Mouse (Mus musculus) cerebellum, postnatal 14 days (tissue): ENCODE measurements around the gene Ly6g5b.
"Not testable (repeated sequence)": the region's sequence is repeated elsewhere in the genome, so short reads cannot be mapped to it uniquely, and the experiment has no call there.

Experiments used
- DNase-seq, 2 experiments: peaks; one replicate each; pipeline ENCODE4 v3.0.0; 2021; ENCODE audit warnings: mixed read lengths in 2 of 2

The Ly6g5b gene

DNA sequence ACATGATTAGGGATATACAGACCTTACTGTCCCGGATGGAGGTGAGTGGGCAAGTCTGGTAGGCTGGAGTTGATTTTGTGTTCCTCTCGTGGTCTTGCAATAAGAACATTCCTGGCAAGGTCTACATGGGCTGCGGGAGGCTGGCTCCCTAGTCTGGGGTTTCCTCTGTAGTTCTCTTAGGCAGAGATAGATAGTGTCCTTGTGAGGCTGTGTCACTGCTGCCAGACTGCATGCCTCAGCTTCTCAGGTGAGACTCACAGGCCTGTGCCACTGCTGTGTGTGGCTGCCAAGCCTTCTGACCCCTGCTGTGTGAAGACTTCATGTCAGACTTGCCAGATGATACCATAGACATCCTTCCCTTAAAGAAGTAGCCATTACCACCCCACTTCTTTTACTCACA, 24.0 kb upstream of the Ly6g5b start:
- no peak for DNase-seq

DNA sequence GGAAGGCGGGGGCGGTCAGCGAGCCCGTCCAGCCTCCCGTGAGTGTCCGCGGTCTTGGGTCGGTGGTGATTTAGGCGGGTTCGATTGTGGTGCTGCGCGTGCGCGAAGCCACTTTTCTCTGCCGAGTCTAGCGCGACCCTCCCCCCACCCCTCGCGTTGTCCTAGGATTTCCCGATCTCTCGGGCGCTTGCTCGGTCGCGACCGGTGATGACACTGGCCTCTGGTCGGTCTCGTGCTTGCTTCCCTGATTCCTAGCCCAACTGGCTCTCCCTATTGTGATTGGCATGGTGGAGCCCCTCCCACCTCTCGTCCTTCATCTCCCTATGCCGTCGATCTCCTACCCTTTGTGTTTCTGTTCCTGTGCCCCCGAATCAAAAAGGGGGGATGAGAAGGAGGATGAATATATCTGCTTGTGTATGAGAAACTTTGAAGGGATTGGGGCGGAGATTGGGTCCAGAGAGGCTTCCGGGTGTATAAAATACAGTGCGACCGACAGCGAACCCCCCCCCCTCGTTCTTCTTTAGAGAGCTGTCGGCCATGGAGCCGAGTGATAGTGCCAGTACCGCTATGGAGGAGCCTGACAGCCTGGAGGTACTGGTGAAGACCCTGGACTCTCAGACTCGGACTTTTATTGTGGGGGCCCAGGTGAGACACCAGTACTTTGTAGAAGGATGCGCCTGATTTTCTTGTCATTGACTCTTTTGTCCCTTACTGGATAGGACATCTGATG, 20.5 kb upstream of the Ly6g5b start:
- DNase-seq = no peak

DNA sequence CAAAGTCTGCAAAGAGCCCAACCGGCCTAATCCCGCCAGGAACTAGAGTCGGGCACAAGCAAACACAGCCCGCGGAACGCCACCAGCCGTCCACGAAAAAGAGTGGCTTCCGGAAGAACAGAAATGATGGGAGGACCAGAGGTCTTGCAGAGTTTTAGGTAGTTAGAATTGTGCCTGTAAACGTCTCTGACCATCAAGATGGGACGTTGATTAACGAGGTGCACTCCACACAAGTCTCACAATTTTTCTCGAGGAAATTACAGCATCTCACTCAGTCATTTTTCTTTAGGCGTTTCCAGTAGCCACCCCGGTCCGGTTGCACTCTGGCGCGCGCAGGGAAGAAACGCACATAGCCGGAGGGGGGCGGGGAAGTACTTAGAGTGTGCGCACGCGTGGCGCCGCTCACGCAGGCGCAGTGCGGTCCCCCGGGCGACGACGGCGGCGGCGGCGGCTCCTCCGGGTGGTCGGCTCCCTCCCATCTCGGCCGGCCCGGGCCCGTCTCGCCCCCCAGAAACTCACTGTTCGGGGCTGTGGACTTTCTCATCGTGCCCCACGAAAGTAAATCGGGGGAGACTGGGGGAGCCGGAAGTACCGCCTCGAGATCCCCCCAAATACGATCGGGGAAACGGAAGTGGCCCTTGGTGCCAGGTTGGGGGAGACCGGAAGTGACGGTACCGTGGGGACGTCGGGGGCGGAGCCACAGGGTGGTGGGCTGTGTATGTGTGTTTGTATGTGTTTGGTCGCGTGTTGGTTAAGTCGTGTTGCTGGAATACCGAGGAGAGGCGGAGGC, 19.8 kb upstream of the Ly6g5b start, which contains the start of gene Bag6:
Bag6 (plus strand) TSS at position 378 of the 790 bp plus-strand sequence.
- DNase-seq = peak; percentile 97 to 98

DNA sequence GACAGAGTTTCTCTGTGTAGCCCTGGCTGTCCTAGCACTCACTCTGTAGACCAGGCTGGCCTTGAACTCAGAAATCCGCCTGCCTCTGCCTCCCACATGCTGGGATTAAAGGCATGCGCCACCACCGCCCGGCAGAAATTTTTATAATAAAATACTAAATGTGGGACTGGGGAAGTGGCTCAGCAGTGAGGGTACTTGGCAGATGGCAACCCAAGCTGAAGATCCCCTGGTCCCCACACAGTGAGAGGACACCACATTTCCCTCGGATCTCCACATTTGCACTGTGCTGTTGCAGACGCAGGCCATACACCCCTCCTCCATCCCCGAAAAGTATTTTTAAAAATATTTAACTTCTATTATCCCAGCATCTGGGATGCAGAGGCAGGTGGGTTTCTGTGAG, 18.3 kb upstream of the Ly6g5b start:
- no peak for DNase-seq

DNA sequence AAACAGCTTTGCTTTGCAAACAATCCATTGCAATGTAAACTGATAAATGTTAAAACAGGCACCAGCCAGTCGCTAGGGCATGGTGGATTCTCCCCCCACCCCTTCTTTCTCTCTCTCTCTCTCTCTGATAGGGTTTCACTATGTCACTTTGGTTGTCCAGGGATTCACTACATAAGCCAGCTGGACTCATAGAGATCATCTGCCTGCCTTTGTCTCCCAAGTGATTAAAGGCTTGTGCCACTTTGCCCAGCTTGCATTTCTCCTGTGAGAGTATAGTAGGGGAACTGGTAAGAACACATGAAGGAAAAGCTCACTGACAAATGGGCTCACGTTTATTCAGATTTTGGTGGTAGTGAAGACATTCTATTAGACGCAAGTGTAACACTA, 16.9 kb upstream of the Ly6g5b start:
- DNase-seq = no peak

DNA sequence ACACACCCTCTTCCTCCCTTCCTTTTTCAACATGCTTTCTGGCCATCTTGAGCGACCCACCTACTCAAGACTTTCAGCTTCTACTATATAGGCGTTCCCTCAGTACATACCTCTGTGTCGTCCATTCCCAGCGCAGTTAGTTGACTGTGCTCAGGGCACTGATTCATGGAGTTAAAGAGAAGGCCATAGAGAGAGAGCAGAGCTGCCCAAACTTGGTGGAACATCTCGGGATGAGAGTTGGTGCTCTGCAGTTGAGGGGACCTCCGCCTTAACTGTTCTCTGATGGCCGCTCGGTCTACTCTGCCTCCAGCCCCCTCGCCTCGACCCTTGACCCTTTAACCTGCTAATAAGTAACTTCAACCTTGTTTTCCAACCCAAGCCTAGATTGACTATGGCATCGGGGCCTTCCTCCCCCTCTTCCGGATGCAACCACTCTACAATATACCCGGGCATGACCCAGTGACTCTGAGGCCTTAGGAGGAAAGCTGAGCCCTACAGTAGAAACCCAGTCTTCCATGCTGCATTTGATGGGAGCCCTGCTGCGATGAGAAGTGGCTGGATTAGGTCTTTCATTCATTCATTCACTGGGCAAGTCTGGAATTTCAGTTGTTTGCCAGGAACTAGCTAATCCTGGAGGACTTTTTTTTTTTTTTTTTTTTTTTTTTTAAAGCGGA, 16.4 kb upstream of the Ly6g5b start, which contains the start of gene Apom:
Apom (minus strand) TSS at position 551 of the 674 bp plus-strand sequence.
- no peak for DNase-seq

DNA sequence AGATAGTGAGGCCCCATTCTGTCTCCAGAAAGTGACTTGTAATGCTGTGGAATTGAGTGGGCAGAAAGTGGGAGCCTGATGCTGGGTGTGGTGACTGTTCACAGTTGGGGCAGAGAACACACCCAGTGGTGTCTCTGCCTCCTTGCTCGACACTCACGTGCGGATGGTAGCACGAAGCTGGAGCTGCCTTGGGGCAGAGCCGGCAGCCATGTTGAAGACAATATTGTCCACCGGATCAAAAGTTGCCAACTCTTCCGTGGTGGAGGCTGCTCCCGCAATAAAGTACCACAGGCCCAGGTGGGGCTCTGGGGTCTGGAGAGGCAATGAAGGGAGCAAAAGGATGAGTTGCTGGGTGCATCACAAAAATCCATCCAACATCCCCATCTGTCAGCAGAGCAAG, 15.8 kb upstream of the Ly6g5b start:
- no peak for DNase-seq

DNA sequence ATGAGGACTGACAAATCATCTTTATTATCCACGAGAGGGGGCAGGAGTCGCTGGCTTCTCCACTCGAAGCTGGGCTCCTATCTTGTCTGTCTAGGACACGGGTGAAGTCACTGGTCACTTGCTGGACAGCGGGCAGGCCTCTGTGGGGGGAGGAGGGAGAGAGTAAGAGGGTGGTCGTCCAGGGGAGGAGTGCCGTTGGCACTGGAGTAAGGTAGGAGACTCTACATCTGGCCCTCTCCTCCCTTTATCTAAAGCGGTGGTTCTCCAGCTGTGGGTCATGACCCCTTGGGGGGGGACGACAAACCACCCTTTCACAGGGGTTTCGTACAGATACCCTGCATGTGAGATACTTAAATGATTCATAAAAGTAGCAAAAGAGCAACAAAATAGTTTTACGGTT, 13.8 kb upstream of the Ly6g5b start:
- no peak for DNase-seq

DNA sequence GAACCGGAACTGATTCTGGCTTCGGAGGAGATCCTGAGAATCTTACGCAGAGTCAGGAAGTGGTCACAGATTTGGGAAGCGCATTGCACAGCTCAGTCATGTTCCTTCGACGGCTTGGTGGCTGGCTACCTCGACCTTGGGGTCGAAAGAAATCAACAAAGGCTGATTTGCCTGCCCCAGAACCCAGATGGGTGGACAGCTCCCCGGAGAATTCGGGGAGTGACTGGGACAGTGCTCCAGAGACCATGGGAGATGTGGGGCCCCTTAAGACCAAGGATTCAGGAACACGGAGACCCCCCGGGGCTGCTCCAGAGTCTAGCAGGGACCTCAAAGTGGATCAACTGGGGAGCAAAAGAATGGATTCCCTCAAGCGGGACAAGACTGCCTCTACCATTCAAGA, 11.8 kb upstream of the Ly6g5b start:
- DNase-seq = no peak

DNA sequence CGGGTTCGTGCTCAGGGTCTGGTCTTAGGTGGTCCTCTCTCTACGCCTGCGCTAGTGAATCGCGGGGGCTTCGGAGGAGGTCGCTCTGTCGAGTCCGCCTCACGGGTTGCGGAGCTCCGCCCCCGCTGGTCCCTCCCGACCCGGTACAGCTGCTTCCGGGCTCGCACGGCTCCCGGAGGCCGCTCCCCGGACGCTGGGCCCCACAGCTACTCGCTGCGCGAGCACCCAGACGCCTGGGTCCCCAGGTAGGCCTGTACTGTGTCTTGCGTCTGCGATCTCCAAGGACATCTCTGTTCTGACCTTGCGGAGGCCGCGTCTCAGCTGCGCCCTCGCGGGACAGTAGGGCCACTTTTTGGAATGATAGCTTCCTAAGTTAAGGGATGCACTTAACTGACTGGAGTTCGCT, 11.0 kb upstream of the Ly6g5b start, which contains the start of gene D17H6S53E:
D17H6S53E (plus strand) TSS at position 168 of the 406 bp plus-strand sequence.
- DNase-seq = peak; percentile 72 to 79

DNA sequence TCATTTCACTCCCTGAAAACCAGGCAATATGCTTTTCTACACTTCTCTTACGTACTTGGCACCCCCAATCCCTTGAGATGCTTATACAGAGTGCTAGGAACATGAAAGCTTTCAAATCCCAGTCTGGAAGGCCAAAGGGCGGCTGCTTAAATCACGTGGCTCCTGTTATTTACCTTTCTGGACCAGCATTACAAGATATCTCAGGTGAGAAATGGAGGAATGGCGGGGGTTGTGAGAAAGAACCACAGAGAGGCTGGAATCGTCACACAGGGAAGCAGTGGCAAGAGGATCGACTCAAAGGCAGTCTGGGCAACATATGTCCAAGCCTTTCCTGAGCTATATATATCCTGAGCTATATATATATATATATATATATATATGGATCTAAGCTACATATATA, 10.3 kb upstream of the Ly6g5b start:
- no peak for DNase-seq

DNA sequence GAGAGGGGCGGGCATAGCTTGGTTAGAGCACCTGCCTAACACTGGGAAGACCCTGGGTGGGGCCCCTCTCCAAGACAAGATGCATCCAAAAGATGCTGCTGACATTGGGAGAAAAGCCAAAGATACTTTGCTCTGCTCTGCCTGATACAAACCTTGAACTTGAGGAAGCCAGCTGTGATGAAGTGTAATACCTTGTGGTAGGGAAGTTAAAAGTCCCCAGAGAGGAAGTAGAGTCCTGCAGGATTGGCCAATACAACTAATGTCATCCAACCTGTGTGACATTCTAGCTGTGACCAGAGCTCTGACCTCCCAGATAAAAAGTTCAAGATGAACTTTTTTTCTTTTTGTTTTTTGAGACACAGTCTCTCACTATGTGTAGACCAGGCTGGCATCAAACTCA, 9.9 kb upstream of the Ly6g5b start:
- no peak for DNase-seq

DNA sequence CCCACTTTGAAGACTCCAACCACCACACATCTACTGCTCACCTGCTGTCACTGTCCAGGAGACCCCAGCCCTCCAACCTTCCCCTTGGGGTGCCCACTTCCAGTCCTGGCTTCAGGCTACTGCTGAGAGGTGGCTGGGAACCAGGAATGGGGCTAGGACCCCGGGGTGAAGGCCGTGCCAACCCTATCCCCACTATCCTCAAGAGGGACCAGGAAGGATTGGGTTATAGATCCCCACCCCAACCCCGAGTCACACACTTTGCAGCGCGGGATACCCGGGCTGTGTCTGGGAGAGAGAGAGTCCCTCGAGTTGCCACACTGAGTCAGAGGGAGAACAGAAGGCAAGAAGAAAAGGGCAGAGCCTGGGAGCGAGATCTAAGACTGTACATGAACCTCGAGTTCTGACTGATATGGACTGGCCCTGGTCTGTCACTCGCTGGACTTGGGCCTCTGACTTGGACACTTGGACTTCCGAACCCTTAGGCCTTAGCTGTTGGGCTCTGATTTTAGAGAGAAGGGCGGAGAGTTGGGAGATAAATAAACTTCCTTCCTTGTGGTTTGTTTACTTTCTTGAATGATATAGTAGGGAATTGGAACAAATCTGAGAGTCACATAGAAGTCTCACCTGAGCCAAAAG, 9.2 kb upstream of the Ly6g5b start:
- not testable (repeated sequence) for DNase-seq

DNA sequence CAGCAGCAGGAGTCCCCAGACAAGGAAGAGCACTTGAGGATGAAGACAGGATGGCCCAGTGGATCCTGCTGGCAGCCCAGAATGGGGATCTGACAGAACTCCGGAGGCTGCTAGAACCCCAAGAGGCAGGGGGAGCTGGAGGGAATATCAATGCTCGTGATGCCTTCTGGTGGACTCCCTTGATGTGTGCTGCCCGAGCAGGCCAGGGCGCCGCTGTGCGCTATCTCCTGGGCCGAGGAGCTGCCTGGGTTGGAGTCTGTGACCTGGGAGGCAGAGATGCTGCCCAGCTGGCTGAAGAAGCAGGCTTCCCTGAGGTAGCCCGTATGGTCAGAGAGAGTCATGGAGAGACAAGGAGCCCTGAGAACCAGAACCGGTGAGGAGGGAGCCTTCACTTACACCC, 8.1 kb upstream of the Ly6g5b start:
- not testable (repeated sequence) for DNase-seq

DNA sequence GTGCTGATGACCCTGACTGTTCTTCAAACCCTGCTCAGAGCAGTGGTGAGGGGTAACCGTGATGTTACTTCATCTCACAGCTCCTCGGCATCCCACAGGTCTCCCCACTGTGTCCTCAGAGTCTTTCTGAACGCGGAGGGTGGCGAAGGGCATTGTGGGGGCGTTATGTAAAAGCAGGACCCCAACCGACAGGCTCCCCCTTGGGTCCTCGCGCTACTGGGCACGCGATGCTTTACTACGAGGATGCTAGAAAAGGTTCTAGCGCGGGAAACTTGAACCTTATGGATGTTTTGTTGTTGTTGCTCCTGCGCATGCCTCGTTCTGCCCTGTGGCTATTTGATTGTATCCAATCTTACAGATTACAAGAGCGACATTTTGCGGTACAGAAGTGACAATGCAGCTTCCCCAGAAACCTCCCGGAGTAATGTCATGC, 6.7 kb upstream of the Ly6g5b start, which contains the start of gene Csnk2b:
Csnk2b (minus strand) TSS at position 183 of the 433 bp plus-strand sequence.
- peak; percentile 81 to 82 for DNase-seq

DNA sequence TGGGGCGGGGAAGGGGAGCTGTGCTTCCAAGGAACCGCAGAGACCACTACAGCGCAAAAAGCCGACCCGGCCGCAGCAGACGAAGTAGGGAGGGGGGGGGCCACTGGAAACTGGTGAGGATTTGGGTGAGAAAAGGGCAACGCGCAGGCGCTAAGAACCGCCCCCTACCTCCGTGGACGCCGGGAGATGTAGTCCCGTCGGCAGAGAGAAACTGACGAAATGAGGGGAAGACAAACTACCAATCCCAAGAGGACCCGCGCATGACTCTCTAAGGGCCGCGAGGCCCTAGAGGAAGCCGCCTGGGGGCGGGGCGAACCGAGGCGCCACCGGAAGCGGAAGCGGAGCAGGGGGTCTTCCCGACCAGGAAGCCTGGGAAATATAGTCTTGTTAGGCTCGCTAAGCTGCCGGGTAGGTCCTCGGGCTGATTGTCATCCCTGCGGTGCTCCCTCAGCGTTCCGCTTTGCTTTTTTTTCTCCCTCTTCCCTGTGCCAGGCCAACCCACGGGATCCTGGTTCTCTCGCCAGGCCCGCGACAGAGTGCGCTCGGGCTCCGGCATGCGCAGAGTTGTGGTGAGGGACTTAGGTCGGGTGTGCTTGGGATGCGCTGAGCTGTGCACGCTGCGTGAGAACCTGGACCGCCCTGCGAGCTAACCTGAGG, 6.0 kb upstream of the Ly6g5b start, which contains the start of gene Gpank1:
Gpank1 (plus strand) TSS at position 313 of the 657 bp plus-strand sequence.
- DNase-seq = peak; percentile 99

DNA sequence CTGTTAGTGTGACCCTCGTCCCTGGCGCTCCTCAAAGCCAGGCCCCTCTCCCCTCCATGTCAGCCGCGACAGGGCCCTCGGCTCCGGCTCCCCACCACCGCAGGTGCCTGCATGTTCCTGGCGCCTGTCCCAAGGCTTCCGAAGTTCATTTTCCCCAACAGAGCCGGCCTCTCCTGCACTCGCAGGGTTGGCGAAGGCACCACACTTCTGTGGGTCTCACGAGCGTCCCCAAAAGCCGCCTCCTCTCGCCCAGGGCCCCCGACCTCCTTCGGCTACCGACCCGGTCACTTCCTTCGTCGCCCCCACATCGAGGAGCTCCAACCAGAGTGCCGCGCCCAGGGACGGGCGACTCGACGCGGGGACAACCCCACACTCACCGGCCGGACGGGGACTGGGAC, 5.5 kb upstream of the Ly6g5b start:
- DNase-seq = peak; percentile 72 to 76

DNA sequence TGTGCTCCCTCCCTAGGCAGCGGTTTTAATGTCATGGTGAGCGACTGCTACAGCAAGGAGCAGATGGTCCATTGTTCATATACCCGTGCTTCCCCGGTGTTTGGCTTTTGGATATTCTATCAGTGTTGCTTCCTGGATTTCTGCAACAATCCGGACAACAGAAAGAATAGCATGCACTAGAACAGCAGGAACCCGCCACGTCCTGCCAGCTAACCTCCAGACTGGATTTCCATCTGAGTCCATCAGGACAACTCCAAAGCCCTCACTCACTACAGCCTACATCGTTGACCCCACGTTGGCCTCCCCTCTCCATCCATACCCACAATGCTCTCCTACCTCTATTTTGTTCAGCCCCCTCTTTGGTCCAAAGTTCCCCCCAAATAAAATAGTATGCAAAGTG, 3.5 kb downstream of the Ly6g5b start:
- no peak for DNase-seq

DNA sequence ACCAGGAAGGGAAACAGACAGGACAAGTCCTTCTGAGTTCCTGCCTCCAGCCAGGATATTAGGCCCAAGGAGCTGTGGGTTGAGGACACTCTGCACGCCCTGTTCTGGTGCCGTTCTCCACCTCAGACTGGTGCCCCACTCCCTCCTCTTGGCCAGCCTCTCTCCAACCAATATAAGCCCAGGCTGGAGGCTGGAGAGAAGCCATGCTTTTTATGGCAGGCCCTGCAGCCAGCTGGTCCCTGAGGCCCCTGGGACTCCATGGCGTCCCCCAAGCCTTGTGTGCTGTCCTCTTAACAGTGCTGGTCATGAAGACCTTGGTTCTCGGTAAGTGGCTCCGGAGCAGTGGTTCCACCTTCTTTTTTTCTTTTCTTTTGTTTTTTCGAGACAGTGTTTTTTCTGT, 7.1 kb downstream of the Ly6g5b start, which contains the start of gene Ly6g5c:
Ly6g5c (plus strand) TSS at position 183 of the 400 bp plus-strand sequence.
- DNase-seq = peak; percentile 82 to 84

DNA sequence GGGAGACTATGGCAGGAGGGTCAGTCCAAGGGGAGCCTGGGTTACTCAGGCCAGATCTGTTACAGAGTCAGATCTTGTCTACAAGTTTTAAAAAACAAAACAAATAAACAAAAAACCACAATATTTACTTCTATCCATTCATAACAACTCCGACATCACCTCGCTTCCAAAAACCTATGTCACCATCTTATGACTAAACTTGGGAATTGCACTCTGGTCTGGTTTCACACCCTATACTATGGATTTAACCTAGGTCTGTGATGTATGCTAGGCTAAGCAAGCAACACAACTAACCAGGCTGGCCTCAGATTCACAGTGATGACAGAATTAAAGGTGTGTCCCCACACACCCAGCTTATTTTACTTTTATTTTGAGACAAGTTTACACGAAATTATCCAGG, 8.7 kb downstream of the Ly6g5b start:
- DNase-seq = no peak

DNA sequence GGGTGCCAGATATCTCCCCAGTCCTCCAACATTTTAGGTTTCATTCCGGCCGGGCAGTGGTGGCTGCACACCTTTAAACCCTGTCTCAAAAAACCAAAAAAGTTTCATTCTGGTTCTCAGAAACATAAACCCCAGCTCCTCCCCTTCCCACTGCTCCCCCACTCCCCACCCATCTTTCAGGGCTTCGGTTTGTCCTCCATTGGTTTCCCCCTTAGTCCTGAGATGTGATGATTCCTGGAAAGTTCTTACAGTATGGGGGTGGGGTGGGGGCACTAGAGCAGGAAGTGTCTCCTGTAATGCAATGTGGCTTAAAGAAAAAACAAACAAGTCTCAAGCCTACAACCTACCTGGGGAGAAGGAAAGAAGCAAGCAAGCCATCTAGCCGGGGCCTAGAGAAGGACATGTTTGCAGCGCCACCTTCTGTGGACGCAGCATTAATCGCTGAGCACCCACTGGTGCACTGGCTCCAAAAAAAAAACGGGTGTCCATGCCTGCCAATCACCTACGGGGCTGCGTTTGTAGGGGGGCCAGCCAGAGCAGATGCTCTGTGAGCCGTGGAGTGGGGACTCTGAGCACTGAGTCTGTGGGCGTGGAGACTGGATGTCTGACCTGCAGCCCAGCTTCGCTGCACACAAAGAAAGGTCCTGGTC, 9.4 kb downstream of the Ly6g5b start:
- peak; percentile 79 to 81 for DNase-seq
